Mouse (Mus musculus): ENCODE measurements at regions not wholly inside any gene's neighbourhood (a gene's known extent, or its start where the extent isn't known, plus 50 kb on each side); places are given as distances from the start of the nearest gene placed in this dataset.

GRCm38 (mm10) chrX:166728622-166728928, 143.1 kb upstream of the Egfl6 start:
- in situ Hi-C loops (cut with MboI; ENCODE audit: low pct_unique_long_range_greater_than_20kb in 1 of 2, low sequenced_read_pairs in 2 of 2, unreplicated experiment in 1 of 2), result no loop called here

GRCm38 (mm10) chrX:166727823-166728621, 142.5 kb upstream of the Egfl6 start:
- in situ Hi-C loops (cut with MboI; ENCODE audit: low pct_unique_long_range_greater_than_20kb in 1 of 2, low sequenced_read_pairs in 2 of 2, unreplicated experiment in 1 of 2), result no loop called here

- in situ Hi-C loops (cut with MboI; ENCODE audit: low pct_unique_long_range_greater_than_20kb in 1 of 2, low sequenced_read_pairs in 2 of 2, unreplicated experiment in 1 of 2), result no loop called here
These were observed 140.4 kb upstream of the Egfl6 start for GRCm38 (mm10) chrX:166725761-166726503.

GRCm38 (mm10) chrX:166718075-166718474, 132.6 kb upstream of the Egfl6 start:
- in situ Hi-C loops (cut with MboI; ENCODE audit: low pct_unique_long_range_greater_than_20kb in 1 of 2, low sequenced_read_pairs in 2 of 2, unreplicated experiment in 1 of 2), result no loop called here

GRCm38 (mm10) chrX:166709306-166709705, 123.8 kb upstream of the Egfl6 start:
- in situ Hi-C loops (cut with MboI; ENCODE audit: low pct_unique_long_range_greater_than_20kb in 1 of 2, low sequenced_read_pairs in 2 of 2, unreplicated experiment in 1 of 2), result no loop called here

- in situ Hi-C loops (cut with MboI; ENCODE audit: low pct_unique_long_range_greater_than_20kb in 1 of 2, low sequenced_read_pairs in 2 of 2, unreplicated experiment in 1 of 2), result no loop called here
These were observed 122.6 kb upstream of the Egfl6 start for GRCm38 (mm10) chrX:166708106-166708505.

- in situ Hi-C loops (cut with MboI; ENCODE audit: low pct_unique_long_range_greater_than_20kb in 1 of 2, low sequenced_read_pairs in 2 of 2, unreplicated experiment in 1 of 2), result no loop called here
These were observed 121.5 kb upstream of the Egfl6 start for GRCm38 (mm10) chrX:166707029-166707428.

GRCm38 (mm10) chrX:166704311-166704710, 118.8 kb upstream of the Egfl6 start:
- in situ Hi-C loops (cut with MboI; ENCODE audit: low pct_unique_long_range_greater_than_20kb in 1 of 2, low sequenced_read_pairs in 2 of 2, unreplicated experiment in 1 of 2), result no loop called here

GRCm38 (mm10) chrX:166694219-166694618, 108.7 kb upstream of the Egfl6 start:
- in situ Hi-C loops (cut with MboI; ENCODE audit: low pct_unique_long_range_greater_than_20kb in 1 of 2, low sequenced_read_pairs in 2 of 2, unreplicated experiment in 1 of 2), result no loop called here

- in situ Hi-C loops (cut with MboI; ENCODE audit: low pct_unique_long_range_greater_than_20kb in 1 of 2, low sequenced_read_pairs in 2 of 2, unreplicated experiment in 1 of 2), result no loop called here
These were observed 103.3 kb upstream of the Egfl6 start for GRCm38 (mm10) chrX:166688779-166689178.

GRCm38 (mm10) chrX:166673404-166673803, 87.9 kb upstream of the Egfl6 start:
- in situ Hi-C loops (cut with MboI; ENCODE audit: low pct_unique_long_range_greater_than_20kb in 1 of 2, low sequenced_read_pairs in 2 of 2, unreplicated experiment in 1 of 2), result no loop called here

- in situ Hi-C loops (cut with MboI; ENCODE audit: low pct_unique_long_range_greater_than_20kb in 1 of 2, low sequenced_read_pairs in 2 of 2, unreplicated experiment in 1 of 2), result no loop called here
These were observed 87.1 kb upstream of the Egfl6 start for GRCm38 (mm10) chrX:166672617-166673016.

GRCm38 (mm10) chrX:166671853-166672252, 86.3 kb upstream of the Egfl6 start:
- in situ Hi-C loops (cut with MboI; ENCODE audit: low pct_unique_long_range_greater_than_20kb in 1 of 2, low sequenced_read_pairs in 2 of 2, unreplicated experiment in 1 of 2), result no loop called here

GRCm38 (mm10) chrX:166666304-166666703, 80.8 kb upstream of the Egfl6 start:
- in situ Hi-C loops (cut with MboI; ENCODE audit: low pct_unique_long_range_greater_than_20kb in 1 of 2, low sequenced_read_pairs in 2 of 2, unreplicated experiment in 1 of 2), result loop anchor here (10.0 kb wide), 1 partner anchor 568 kb away; no protein-coding TSS in a partner anchor

GRCm38 (mm10) chrX:166661808-166662207, 76.3 kb upstream of the Egfl6 start:
- in situ Hi-C loops (cut with MboI; ENCODE audit: low pct_unique_long_range_greater_than_20kb in 1 of 2, low sequenced_read_pairs in 2 of 2, unreplicated experiment in 1 of 2), result loop anchor here (10.0 kb wide), 1 partner anchor 573 kb away; no protein-coding TSS in a partner anchor

- in situ Hi-C loops (cut with MboI; ENCODE audit: low pct_unique_long_range_greater_than_20kb in 1 of 2, low sequenced_read_pairs in 2 of 2, unreplicated experiment in 1 of 2), result loop anchor here (10.0 kb wide), 1 partner anchor 574 kb away; no protein-coding TSS in a partner anchor
These were observed 75.7 kb upstream of the Egfl6 start for GRCm38 (mm10) chrX:166661043-166661718.

- in situ Hi-C loops (cut with MboI; ENCODE audit: low pct_unique_long_range_greater_than_20kb in 1 of 2, low sequenced_read_pairs in 2 of 2, unreplicated experiment in 1 of 2), result loop anchor here (10.0 kb wide), 1 partner anchor 574 kb away; no protein-coding TSS in a partner anchor
These were observed 75.2 kb upstream of the Egfl6 start for GRCm38 (mm10) chrX:166660715-166661042.

GRCm38 (mm10) chrX:166652400-166652799, 66.9 kb upstream of the Egfl6 start:
- in situ Hi-C loops (cut with MboI; ENCODE audit: low pct_unique_long_range_greater_than_20kb in 1 of 2, low sequenced_read_pairs in 2 of 2, unreplicated experiment in 1 of 2), result loop anchor here (10.0 kb wide), 2 partner anchors 118 to 468 kb away; no protein-coding TSS in a partner anchor

- in situ Hi-C loops (cut with MboI; ENCODE audit: low pct_unique_long_range_greater_than_20kb in 1 of 2, low sequenced_read_pairs in 2 of 2, unreplicated experiment in 1 of 2), result no loop called here
These were observed 60.2 kb upstream of the Egfl6 start for GRCm38 (mm10) chrX:166645713-166646112.

All from mouse embryonic stem cell (cell line).